Mouse (Mus musculus): ENCODE measurements at regions not wholly inside any gene's neighbourhood (a gene's known extent, or its start where the extent isn't known, plus 50 kb on each side); places are given as distances from the start of the nearest gene placed in this dataset.

- TF ChIP-seq ZNF384 (IDR thresholded peaks at IDR 0.05; ENCODE audit: low read depth, low read length): no peak
- TF ChIP-seq ZC3H11A (IDR thresholded peaks at IDR 0.05; ENCODE audit: borderline replicate concordance, low read depth, low read length): no peak
- TF ChIP-seq CHD2 (IDR thresholded peaks at IDR 0.05; ENCODE audit: low read depth, low read length): no peak
- no peak for TF ChIP-seq MAFK (IDR thresholded peaks at IDR 0.05; ENCODE audit: insufficient read depth, low read depth, low read length)
- no peak for TF ChIP-seq HCFC1 (IDR thresholded peaks at IDR 0.05; ENCODE audit: borderline replicate concordance, insufficient read depth, low read length)
Observed at GRCm38 (mm10) chr14:24745730-24746129, 258.8 kb downstream of the Rps24 start.
